Mouse (Mus musculus) hindbrain, embryonic 14.5 days (tissue): ENCODE measurements around the gene Zfp872. TPM values are rescaled to one million over a fixed set of nuclear protein-coding genes. Genes with fewer than 3 reads are reported as not detected.

Source experiments
- ATAC-seq: fragments of 200-750 bp; cut with Nextera tagmentation; 2 replicates; pipeline ENCODE4 v1.8.0; 2017; ENCODE audit warnings: moderate number of reproducible peaks, mild to moderate bottlenecking, moderate TSS enrichment, moderate library complexity; ENCODE audit not compliant: low FRiP score
- DNase-seq: peaks from one replicate; pipeline ENCODE4 v3.0.0-alpha.2; 2015; ENCODE audit warnings: low spot score
- H3K27ac ChIP-seq: fragments of 300-500 bp; sonication (generic); 2 replicates; pipeline ENCODE4 v1.5.1; 2014; ENCODE audit warnings: mild to moderate bottlenecking, moderate library complexity
- H3K27me3 ChIP-seq: fragments of 300-500 bp; sonication (generic); 2 replicates; pipeline ENCODE4 v1.6.1; 2014; ENCODE audit warnings: mild to moderate bottlenecking, low read length, mixed read lengths; ENCODE audit not compliant: control insufficient read depth, insufficient read depth
- H3K36me3 ChIP-seq: fragments of 300-500 bp; sonication (generic); replicated peaks from 2 replicates; pipeline ENCODE4 v1.6.1; 2014; ENCODE audit not compliant: control insufficient read depth, insufficient read depth
- H3K4me1 ChIP-seq: fragments of 300-500 bp; sonication (generic); replicated peaks from 2 replicates; pipeline ENCODE4 v1.6.1; 2014; ENCODE audit warnings: antibody characterized with exemption, low read length, mixed read lengths; ENCODE audit not compliant: control insufficient read depth, insufficient read depth
- H3K4me2 ChIP-seq: fragments of 300-500 bp; sonication (generic); replicated peaks from 2 replicates; pipeline ENCODE4 v1.6.1; 2014; ENCODE audit warnings: mild to moderate bottlenecking, moderate library complexity
- H3K4me3 ChIP-seq: fragments of 300-500 bp; sonication (generic); replicated peaks from 2 replicates; pipeline ENCODE4 v1.5.1; 2014; ENCODE audit warnings: mild to moderate bottlenecking, low read length
- H3K9ac ChIP-seq: fragments of 300-500 bp; sonication (generic); 2 replicates; pipeline ENCODE4 v1.6.1; 2014
- H3K9me3 ChIP-seq: fragments of 300-500 bp; sonication (generic); 2 replicates; pipeline ENCODE4 v1.6.1; 2016; ENCODE audit warnings: low read length; ENCODE audit not compliant: control insufficient read depth
- WGBS: fragments of 180-500 bp; shearing (Covaris S2); extraction: QIAGEN DNeasy Blood & Tissue Kit; methylation state at CpG from one replicate; pipeline ENCODE4 v1.1.7; 2014; 5-methylcytosine and 5-hydroxymethylcytosine counted together
- polyA plus RNA-seq: library from polyadenylated mRNA; unstranded; fragments of >200 nt; fragmentation: Nextera tagmentation; extraction: Ambion mirVana; gene quantifications from 2 replicates; pipeline ENCODE4 v1.2.1, GENCODE M21; 2014

Gene Zfp872
- polyA plus RNA-seq, 1 experiment from 2014 or later, result 0.43 TPM

- ATAC-seq, result no peak
- no peak for DNase-seq
- Histone ChIP-seq H3K27me3 (no peaks in the 10 kb centered on the region), H3K9ac (no peak overlapping the region), H3K27ac (no peak overlapping the region), H3K9me3 (no peaks in the 10 kb centered on the region), H3K36me3 (no peaks in the 10 kb centered on the region), H3K4me3 (no peak overlapping the region), H3K4me1 (no peaks in the 10 kb centered on the region), H3K4me2 (no peak overlapping the region)
- 53% methylated on average over 6 of the region's 6 CpGs for WGBS
Measured at GRCm38 (mm10) chr9:22165964-22166363, 21.9 kb upstream of the Zfp872 start.

- ATAC-seq (no peak), DNase-seq (no peak)
- WGBS, result 92% methylated on average over 10 of the region's 10 CpGs
- H3K9ac ChIP-seq, result no peak overlapping the region
- H3K4me3 ChIP-seq, result no peak overlapping the region
- H3K36me3 ChIP-seq, result no peaks in the 10 kb centered on the region
- H3K9me3 ChIP-seq, result no peaks in the 10 kb centered on the region
- H3K4me1 ChIP-seq, result no peaks in the 10 kb centered on the region
- H3K4me2 ChIP-seq, result no peak overlapping the region
- no peak overlapping the region for H3K27ac ChIP-seq
- no peaks in the 10 kb centered on the region for H3K27me3 ChIP-seq
Measured at GRCm38 (mm10) chr9:22166686-22167085, 21.2 kb upstream of the Zfp872 start.

- Histone ChIP-seq H3K4me3 (no peak overlapping the region), H3K9me3 (no peaks in the 10 kb centered on the region), H3K9ac (no peak overlapping the region), H3K4me1 (no peaks in the 10 kb centered on the region), H3K36me3 (no peaks in the 10 kb centered on the region), H3K27me3 (no peaks in the 10 kb centered on the region), H3K27ac (no peak overlapping the region), H3K4me2 (no peak overlapping the region)
- no peak for DNase-seq
- WGBS, result over 99% methylated on average over 4 of the region's 4 CpGs
- no peak for ATAC-seq
Measured at GRCm38 (mm10) chr9:22167751-22168150, 20.1 kb upstream of the Zfp872 start.

GRCm38 (mm10) chr9:22169327-22169726 lies 18.6 kb upstream of the Zfp872 start:
- no peak overlapping the region for H3K27ac ChIP-seq
- ATAC-seq (no peak), DNase-seq (no peak)
- no peak overlapping the region for H3K4me2 ChIP-seq
- H3K9me3 ChIP-seq, result no peaks in the 10 kb centered on the region
- WGBS, result 95% methylated on average over 11 of the region's 11 CpGs
- no peak overlapping the region for H3K9ac ChIP-seq
- no peak overlapping the region for H3K4me3 ChIP-seq
- H3K4me1 ChIP-seq, result no peaks in the 10 kb centered on the region
- no peaks in the 10 kb centered on the region for H3K36me3 ChIP-seq
- H3K27me3 ChIP-seq, result no peaks in the 10 kb centered on the region

- Histone ChIP-seq H3K36me3 (no peaks in the 10 kb centered on the region), H3K4me1 (no peaks in the 10 kb centered on the region), H3K27me3 (no peaks in the 10 kb centered on the region), H3K27ac (no peak overlapping the region), H3K4me2 (no peak overlapping the region), H3K9ac (no peak overlapping the region), H3K4me3 (no peak overlapping the region), H3K9me3 (peaks cover 3% of the 10 kb centered on the region; the same call in 1 of the 2 replicates)
- DNase-seq, result no peak
- ATAC-seq, result no peak
- WGBS, result 91% methylated on average over 4 of the region's 4 CpGs
Measured at GRCm38 (mm10) chr9:22172318-22172717, 15.6 kb upstream of the Zfp872 start.

GRCm38 (mm10) chr9:22196412-22196811 lies 8.5 kb downstream of the Zfp872 start:
- H3K4me3 ChIP-seq, result no peak overlapping the region
- H3K4me2 ChIP-seq, result no peak overlapping the region
- no peak for DNase-seq
- H3K4me1 ChIP-seq, result no peaks in the 10 kb centered on the region
- H3K36me3 ChIP-seq, result no peaks in the 10 kb centered on the region
- H3K9ac ChIP-seq, result no peak overlapping the region
- peaks cover 34% of the 10 kb centered on the region for H3K9me3 ChIP-seq
- WGBS, result 48% methylated on average over 5 of the region's 5 CpGs
- no peak for ATAC-seq
- no peak overlapping the region for H3K27ac ChIP-seq
- H3K27me3 ChIP-seq, result no peaks in the 10 kb centered on the region

- Histone ChIP-seq H3K9me3 (no peaks in the 10 kb centered on the region), H3K27me3 (no peaks in the 10 kb centered on the region), H3K36me3 (no peaks in the 10 kb centered on the region), H3K9ac (no peak overlapping the region), H3K4me2 (no peak overlapping the region), H3K4me3 (no peak overlapping the region), H3K27ac (no peak overlapping the region), H3K4me1 (no peaks in the 10 kb centered on the region)
- 78% methylated on average over 2 of the region's 2 CpGs for WGBS
- no peak for ATAC-seq
- DNase-seq, result no peak
Measured at GRCm38 (mm10) chr9:22213785-22214194, 25.9 kb downstream of the Zfp872 start.

GRCm38 (mm10) chr9:22214549-22214948 lies 26.7 kb downstream of the Zfp872 start:
- Histone ChIP-seq H3K36me3 (no peaks in the 10 kb centered on the region), H3K4me1 (no peaks in the 10 kb centered on the region), H3K27me3 (no peaks in the 10 kb centered on the region), H3K9ac (no peak overlapping the region), H3K9me3 (no peaks in the 10 kb centered on the region), H3K4me3 (no peak overlapping the region), H3K4me2 (no peak overlapping the region), H3K27ac (no peak overlapping the region)
- DNase-seq (no peak), ATAC-seq (no peak)
- WGBS, result 92% methylated on average over 2 of the region's 2 CpGs

GRCm38 (mm10) chr9:22216705-22217104 lies 28.8 kb downstream of the Zfp872 start:
- H3K27me3 ChIP-seq, result no peaks in the 10 kb centered on the region
- ATAC-seq (no peak), DNase-seq (no peak)
- H3K4me2 ChIP-seq, result no peak overlapping the region
- H3K36me3 ChIP-seq, result no peaks in the 10 kb centered on the region
- no peaks in the 10 kb centered on the region for H3K9me3 ChIP-seq
- no peak overlapping the region for H3K9ac ChIP-seq
- 54% methylated on average over 3 of the region's 3 CpGs for WGBS
- no peaks in the 10 kb centered on the region for H3K4me1 ChIP-seq
- no peak overlapping the region for H3K4me3 ChIP-seq
- no peak overlapping the region for H3K27ac ChIP-seq

- Histone ChIP-seq H3K36me3 (no peaks in the 10 kb centered on the region), H3K4me3 (no peak overlapping the region), H3K27ac (no peak overlapping the region), H3K4me1 (no peaks in the 10 kb centered on the region), H3K27me3 (no peaks in the 10 kb centered on the region), H3K9me3 (no peaks in the 10 kb centered on the region), H3K4me2 (no peak overlapping the region), H3K9ac (no peak overlapping the region)
- no peak for DNase-seq
- 47% methylated on average over 7 of the region's 8 CpGs for WGBS
- no peak for ATAC-seq
Measured at GRCm38 (mm10) chr9:22217858-22218493, 30.1 kb downstream of the Zfp872 start.
